Mouse (Mus musculus): Measurements from ENCODE around the gene Zfp661. TPM values are rescaled to one million over a fixed set of nuclear protein-coding genes. Genes with fewer than 3 reads are reported as not detected.

Zfp661 gene
- polyA plus RNA-seq, 1 experiment: 1.7 TPM

- DNase-seq (ENCODE audit: low read depth, low spot score): no peak
- WGBS: 16% methylated on average over 18 of the region's 18 CpGs
These were observed 27.6 kb downstream of the Zfp661 start for GRCm38 (mm10) chr2:127559070-127559966.

- WGBS: 60% methylated on average over 5 of the region's 5 CpGs
- DNase-seq (ENCODE audit: low read depth, low spot score): no peak
These were observed 35.8 kb downstream of the Zfp661 start for GRCm38 (mm10) chr2:127551078-127551477.

DNA sequence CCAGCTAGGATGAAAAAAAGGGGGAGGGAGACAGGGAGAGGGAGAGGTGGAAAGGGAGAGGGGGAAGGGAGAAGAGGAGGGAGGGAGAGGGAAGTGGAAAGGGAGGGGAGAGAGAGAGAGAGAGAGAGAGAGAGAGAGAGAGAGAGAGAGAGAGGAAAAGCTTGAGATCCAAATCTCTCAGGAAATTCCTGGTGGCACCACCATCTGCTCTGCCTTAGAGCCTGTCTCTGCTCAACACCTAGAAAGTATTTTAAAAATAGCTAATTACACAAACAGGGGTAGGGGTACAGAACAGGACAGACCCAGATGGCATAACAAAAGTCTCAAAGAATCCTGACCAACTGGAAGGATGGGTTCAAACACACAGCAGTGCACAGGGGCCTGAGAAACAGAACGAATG lies 36.4 kb downstream of the Zfp661 start:
- DNase-seq (ENCODE audit: low read depth, low spot score): no peak
- WGBS: 59% methylated on average over 1 of the region's 1 CpGs

DNA sequence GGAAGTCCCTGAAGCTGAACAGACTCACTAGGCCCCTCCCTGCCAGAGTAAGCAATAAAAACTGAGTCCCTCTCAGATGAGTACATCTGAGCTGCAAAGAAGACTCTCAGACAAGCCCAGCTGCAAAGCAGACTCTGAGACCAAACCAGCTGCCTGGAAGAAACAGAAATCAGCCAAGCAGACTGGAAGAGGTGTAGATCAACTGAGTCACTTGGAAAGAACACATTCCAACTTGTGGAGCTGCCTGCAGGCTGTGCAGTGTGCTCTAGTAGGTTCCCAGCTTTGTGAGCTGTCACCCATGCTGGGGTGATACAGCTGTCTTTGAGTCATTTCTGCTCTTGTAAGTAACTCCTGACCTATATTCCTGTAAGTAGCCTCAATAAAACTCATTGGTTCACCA lies 37.2 kb downstream of the Zfp661 start:
- no peak for DNase-seq (ENCODE audit: low read depth, low spot score)

GRCm38 (mm10) chr2:127548342-127549074 lies 38.4 kb downstream of the Zfp661 start:
- no peak for DNase-seq (ENCODE audit: low read depth, low spot score)
- 75% methylated on average over 5 of the region's 5 CpGs for WGBS

DNA sequence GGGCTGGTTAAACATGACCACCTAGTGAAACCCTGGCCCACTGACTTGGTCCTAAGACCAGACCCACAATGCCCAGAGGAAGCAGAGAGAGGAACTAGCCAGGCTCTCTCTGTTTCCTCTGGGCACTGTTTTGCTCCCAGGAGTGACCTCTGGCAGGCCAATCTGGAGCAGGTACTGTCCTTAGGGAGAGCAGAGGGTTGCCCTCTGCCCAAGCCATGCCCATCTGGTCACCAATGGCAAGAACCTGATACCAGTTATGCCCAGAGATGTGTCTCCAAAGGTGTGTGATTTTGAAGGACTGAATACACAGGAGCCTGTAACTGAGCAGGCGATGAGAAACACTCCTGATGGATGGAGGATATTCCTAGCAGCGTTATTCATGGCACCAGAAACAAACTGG lies 45.2 kb downstream of the Zfp661 start:
- DNase-seq (ENCODE audit: low read depth, low spot score): no peak
- WGBS: 95% methylated on average over 2 of the region's 2 CpGs

DNA sequence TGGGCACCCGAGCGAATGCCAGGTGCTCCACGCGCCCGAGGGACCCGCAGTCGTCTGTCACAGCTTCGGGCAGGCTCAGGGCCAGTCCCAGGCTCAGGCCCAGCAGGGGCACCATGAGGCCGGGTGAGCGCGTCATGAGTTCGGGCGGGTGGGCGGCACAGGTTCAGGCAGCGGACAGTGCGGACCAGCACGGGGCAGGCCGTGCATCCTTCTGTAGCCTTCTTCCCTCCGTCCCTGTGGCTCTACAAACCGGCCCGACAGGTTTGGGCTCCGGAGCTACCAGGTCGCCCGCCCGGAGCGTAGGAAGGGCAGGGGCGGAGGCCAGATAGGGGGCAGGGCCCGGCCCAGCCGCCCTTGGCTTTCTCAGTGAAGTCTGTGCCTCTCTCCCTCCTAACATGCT lies 45.7 kb downstream of the Zfp661 start, which contains the start of gene Prom2:
Prom2 (minus strand) TSS at position 283 of the 400 bp plus-strand sequence.
- no peak for DNase-seq (ENCODE audit: low read depth, low spot score)
- WGBS: 8% methylated on average over 29 of the region's 29 CpGs

DNA sequence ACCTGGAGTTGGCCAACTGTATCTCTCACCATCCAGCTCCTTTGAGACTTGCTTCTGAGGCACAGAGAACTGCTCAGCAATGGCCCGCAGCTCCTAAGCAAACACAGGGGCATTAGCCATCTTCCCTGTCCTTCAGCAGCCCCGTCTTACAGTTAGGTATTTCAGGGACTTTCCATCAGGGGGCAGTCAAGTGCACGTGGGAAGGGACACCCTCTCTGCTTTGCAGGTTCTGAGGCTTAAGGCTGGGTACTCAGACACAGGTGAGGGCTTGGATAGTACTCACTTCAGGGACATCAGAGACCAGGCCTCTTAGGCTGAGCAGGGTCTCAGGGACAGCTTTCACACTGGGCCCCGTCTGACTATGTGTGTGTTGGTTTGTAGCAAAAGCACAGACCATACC lies 47.4 kb downstream of the Zfp661 start:
- WGBS: 23% methylated on average over 4 of the region's 4 CpGs
- DNase-seq (ENCODE audit: low read depth, low spot score): no peak

- DNase-seq (ENCODE audit: low read depth, low spot score): no peak
- WGBS: 47% methylated on average over 3 of the region's 3 CpGs
These were observed 49.3 kb downstream of the Zfp661 start for GRCm38 (mm10) chr2:127537548-127537947.

DNA sequence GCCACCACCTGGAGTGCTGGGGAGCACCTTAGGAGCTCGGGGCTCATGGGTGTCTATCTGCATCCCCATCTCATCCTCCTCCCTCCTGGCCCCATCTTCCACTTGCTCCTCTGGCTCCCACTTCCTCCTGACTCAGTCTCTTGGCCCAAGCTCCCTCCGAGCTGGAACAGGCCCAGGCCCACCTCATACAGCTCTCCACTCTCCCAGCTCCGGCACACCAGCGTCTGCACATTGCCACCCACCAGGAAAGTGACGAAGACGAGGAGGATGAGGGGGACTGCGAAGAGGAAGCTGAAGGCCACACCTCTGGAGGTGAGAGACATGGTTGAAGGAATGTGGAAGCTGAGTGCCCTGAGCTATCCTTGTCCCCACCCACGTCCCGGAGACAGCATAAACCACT lies 51.5 kb downstream of the Zfp661 start:
- no peak for DNase-seq (ENCODE audit: low read depth, low spot score)
- 76% methylated on average over 9 of the region's 9 CpGs for WGBS

DNA sequence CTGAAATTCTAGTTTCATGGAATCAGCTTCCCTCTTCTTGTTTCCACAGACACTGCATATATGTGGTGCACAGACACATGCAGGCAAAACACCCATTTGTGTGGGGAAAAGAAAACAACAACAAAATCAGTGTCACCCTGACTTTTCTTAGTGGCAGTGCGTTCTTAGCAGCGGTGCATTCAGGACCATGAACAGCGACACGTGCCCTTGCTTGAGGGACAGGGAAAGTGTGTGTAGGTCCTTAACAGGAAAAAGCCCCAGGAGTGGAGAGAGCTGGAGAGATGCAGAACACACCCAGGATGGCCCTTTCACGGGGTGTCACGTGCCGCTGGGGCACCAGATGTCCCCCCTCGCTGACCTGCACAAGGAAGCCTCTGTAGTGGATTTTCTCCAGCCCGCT lies 54.5 kb downstream of the Zfp661 start:
- DNase-seq (ENCODE audit: low read depth, low spot score): no peak
- WGBS: 17% methylated on average over 9 of the region's 9 CpGs

GRCm38 (mm10) chr2:127531592-127531991 lies 55.3 kb downstream of the Zfp661 start:
- 76% methylated on average over 2 of the region's 2 CpGs for WGBS
- DNase-seq (ENCODE audit: low read depth, low spot score): no peak

- WGBS: 76% methylated on average over 3 of the region's 3 CpGs
- DNase-seq (ENCODE audit: low read depth, low spot score): no peak
These were observed 56.5 kb downstream of the Zfp661 start for GRCm38 (mm10) chr2:127530418-127530817.

DNA sequence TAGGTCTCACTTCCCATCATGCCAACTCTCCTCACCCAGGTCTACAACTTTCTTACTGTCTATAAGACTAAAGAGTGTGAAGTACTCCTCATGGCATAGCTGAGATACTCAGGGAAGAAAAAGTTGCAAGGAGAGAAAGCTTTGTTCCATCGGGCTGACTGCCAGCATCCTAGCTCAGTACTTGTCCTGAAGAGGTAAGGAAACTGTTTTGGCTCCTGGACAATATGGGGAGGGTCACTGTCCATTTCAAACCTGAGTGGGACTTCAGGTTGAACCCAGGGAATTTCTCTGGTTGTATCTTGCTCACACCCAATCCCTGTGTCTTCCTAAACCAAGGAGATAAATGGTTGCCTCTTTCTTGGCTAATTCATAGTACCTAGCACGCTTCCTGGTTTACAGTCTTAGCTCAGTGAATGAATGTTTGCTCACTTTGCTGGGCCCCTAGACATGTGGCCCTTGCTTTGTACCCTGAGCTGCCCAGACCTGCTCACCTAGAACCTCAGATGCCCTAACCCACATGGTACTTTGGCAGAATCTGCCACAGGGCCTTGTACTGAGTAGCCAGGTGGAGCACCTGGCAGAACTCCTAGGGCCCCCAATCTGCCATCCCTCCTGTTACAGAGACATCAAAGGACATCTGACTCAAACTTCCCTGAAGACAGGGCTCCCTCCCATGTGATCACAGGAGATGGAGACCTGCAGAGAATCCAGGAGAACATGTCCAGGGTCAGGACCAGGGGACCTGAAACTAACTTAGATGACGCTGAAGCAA lies 61.7 kb downstream of the Zfp661 start:
- DNase-seq (ENCODE audit: low read depth, low spot score): no peak
- WGBS: 75% methylated on average over 3 of the region's 3 CpGs

Other genes with a start within 250 kb of the Zfp661 start
- gene Astl, start 248.5 kb downstream of the Zfp661 start, polyA plus RNA-seq (2012; rRNA removed): not detected in 2 replicates
- gene Adra2b, start 223.9 kb downstream of the Zfp661 start, polyA plus RNA-seq (2012; rRNA removed): 0.71 and 0.91 TPM in 2 replicates
- 0.12 and 0.16 TPM in 2 replicates for gene Gpat2, start 161.9 kb downstream of the Zfp661 start, polyA plus RNA-seq (2012; rRNA removed)
- gene Fahd2a, start 142.5 kb downstream of the Zfp661 start, polyA plus RNA-seq (2012; rRNA removed): 10.9 and 11.6 TPM in 2 replicates
- 1.2 TPM in 2 replicates for gene Kcnip3, start 65.0 kb downstream of the Zfp661 start, polyA plus RNA-seq (2012; rRNA removed)
- gene Prom2, start 45.6 kb downstream of the Zfp661 start, polyA plus RNA-seq (2012; rRNA removed): 0.09 and 0.15 TPM in 2 replicates
- 58.7 and 66.7 TPM in 2 replicates for gene Mrps5, start 128 bp upstream of the Zfp661 start, polyA plus RNA-seq (2012; rRNA removed)
- gene Mal, start 69.6 kb upstream of the Zfp661 start, polyA plus RNA-seq (2012; rRNA removed): 0.51 and 5.1 TPM in 2 replicates
- 299 and 309 TPM in 2 replicates for gene Mall, start 142.8 kb upstream of the Zfp661 start, polyA plus RNA-seq (2012; rRNA removed)
- gene Nphp1, start 201.8 kb upstream of the Zfp661 start, polyA plus RNA-seq (2012; rRNA removed): 3.5 and 4.2 TPM in 2 replicates
- 63.0 and 70.6 TPM in 2 replicates for gene Mtln, start 205.4 kb upstream of the Zfp661 start, polyA plus RNA-seq (2012; rRNA removed)
- 4.3 and 7.0 TPM in 2 replicates for gene Bub1, start 244.8 kb upstream of the Zfp661 start, polyA plus RNA-seq (2012; rRNA removed)